Mouse (Mus musculus) adrenal gland, postnatal 25 days (tissue): ENCODE measurements around the gene Gpr21. TPM values are rescaled to one million over a fixed set of nuclear protein-coding genes. Genes with fewer than 3 reads are reported as not detected.

Experiments used
- total RNA-seq: library from RNA; stranded (reverse); gene quantifications from 2 replicates; pipeline ENCODE4 v1.2.3, GENCODE M21; 2021

Gene Gpr21
- total RNA-seq, 1 experiment from 2014 or later: 2.2 TPM

Other genes with a start within 250 kb of the Gpr21 start
- not detected in 2 replicates for gene Olfr368, start 189.8 kb upstream of the Gpr21 start, total RNA-seq
- gene Pdcl, start 157.0 kb upstream of the Gpr21 start, total RNA-seq: 46.3 and 47.9 TPM in 2 replicates
- 42.5 and 43.8 TPM in 2 replicates for gene Rc3h2, start 93.4 kb upstream of the Gpr21 start, total RNA-seq
- 11.4 and 14.5 TPM in 2 replicates for gene Zbtb26, start 73.2 kb upstream of the Gpr21 start, total RNA-seq
- 14.1 and 15.8 TPM in 2 replicates for gene Zbtb6, start 73.2 kb upstream of the Gpr21 start, total RNA-seq
- 53.4 and 62.1 TPM in 2 replicates for gene Rabgap1, start 73.1 kb upstream of the Gpr21 start, total RNA-seq
- 79.1 and 91.4 TPM in 2 replicates for gene Strbp, start 187.5 kb downstream of the Gpr21 start, total RNA-seq